Mouse (Mus musculus): Measurements from ENCODE around the gene Gstm2.

Gstm2 gene

GRCm38 (mm10) chr3:107941261-107941660, 45.0 kb downstream of the Gstm2 start:
- DNase-seq (ENCODE audit: low read depth, low spot score), result no peak

GRCm38 (mm10) chr3:107940524-107940923, 45.7 kb downstream of the Gstm2 start:
- DNase-seq (ENCODE audit: low read depth, low spot score), result no peak

DNA sequence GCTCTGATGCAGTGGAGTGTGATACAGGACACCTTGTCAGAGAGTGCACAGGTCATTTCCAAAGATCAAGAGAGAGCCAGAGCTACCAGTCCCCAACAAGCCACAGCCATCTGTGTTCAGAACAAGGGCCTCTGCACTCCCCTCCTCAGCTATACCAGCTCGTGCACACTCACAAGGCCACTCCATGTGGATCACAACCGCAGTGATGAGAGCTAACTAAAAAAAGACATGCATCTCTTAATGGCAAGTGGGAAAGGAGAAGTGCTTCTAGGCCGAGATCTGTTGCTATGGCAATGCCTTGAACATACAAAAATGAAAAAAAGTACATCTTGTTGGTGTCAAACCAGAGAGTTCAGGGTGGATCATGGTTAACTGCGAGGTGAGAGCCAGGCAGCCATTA, 46.4 kb downstream of the Gstm2 start:
- no peak for DNase-seq (ENCODE audit: low read depth, low spot score)

GRCm38 (mm10) chr3:107939403-107939802, 46.9 kb downstream of the Gstm2 start:
- peak; percentile 54 for DNase-seq (ENCODE audit: low read depth, low spot score)

DNA sequence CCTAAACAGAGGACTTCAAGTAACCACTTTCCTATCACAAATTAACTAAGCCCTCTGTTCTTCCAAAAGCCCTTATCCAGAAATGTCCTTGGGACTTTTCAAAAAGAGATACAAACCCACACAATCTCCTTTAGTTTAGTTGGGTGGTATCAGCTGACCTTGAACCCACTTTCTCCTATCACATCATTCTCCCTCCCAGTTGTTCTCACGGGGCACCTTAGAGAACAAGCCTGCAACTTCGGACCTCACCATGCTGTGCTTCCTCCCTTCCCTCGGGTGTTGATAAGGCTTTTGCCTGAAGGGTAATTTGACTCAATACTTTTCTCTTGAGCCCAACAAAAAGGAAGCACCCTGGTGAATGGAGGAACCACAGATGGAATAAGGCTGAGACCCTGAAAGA, 50.4 kb downstream of the Gstm2 start:
- DNase-seq (ENCODE audit: low read depth, low spot score), result no peak

GRCm38 (mm10) chr3:107935268-107935667, 51.0 kb downstream of the Gstm2 start:
- DNase-seq (ENCODE audit: low read depth, low spot score), result no peak

DNA sequence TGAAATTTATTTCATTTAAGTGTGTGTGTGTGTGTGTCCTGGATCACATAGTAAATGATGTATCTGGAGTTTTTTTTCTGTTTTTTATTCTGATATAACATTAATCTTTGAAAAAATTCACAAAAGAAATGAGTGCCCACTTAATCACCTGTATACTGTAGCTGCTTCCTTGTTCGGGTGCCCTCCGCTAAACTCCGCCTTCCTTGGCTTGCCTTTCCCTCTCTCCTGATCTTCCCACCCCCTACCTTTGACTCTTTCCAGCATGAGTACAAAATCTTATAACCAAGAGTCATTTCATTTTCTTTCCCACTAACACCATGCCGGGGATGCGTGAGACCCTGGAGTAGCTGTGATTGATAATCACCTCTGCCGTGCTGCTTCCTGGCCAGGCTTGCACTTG, 54.1 kb downstream of the Gstm2 start:
- DNase-seq (ENCODE audit: low read depth, low spot score), result no peak
